Mouse (Mus musculus) heart, adult 2 months (tissue): ENCODE data around the gene Nphs1.

Experiments used
- CTCF ChIP-seq: fragments of 200-600 bp; IDR thresholded peaks from 2 replicates; pipeline ENCODE4 v1.8.1; 2022; ENCODE audit warnings: antibody characterized with exemption, mild to moderate bottlenecking, moderate library complexity
- EP300 ChIP-seq: fragments of 200-500 bp; IDR thresholded peaks from 2 replicates; pipeline ENCODE4 v1.6.1; 2011; ENCODE audit warnings: low read depth, low read length, control low read depth; ENCODE audit not compliant: insufficient read depth

DNA sequence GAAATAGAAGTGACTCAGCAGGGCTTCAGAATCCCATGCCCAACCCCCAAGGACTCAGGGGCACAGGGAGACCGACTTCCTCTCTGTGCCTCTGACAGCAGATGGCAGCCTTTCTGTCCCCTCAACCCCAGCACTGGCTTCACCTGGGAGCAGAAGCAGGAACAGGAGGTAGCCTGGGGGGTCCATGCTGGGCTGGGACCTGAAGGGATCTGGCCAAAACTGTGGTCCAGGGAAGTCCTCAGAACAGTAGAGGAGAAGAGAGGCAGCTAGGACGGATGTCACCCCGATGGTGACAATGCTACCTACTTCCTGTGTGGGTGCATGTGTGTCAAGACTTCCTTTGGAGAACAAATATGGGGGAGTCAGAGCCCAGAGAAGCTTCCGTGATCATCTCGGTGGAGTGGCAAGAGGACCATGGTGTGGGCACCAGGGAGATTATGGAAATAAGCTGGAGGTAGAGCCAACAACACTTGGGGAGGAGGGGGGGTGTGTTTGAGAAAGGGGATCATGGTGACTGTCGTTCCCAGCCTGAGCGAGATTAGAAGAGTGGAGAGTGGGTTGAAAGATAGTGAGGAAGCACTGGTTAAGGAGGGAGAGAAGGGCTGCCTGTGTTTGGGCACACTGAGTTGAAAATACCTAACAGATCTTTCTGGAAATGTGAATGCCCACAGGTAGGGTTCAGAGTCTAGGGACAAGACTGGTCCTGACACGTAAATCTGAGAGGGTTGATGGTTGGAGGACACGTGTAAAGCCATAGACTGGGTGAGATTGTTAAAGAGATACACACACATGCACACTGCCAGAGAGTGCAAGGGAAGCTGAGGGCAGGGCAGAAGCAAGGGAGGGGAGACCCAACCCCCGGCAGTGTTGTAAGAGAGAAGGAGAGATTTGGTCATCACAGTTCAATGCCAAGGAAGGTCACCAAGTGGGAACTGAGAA lies 38.3 kb upstream of the Nphs1 start, which contains the start of gene Hcst:
- TF ChIP-seq CTCF (no peak), EP300 (no peak)
